Mouse (Mus musculus) midbrain, embryonic 11.5 days (tissue): Measurements from ENCODE around the gene Paip2b. TPM values are rescaled to one million over a fixed set of nuclear protein-coding genes. Genes with fewer than 3 reads are reported as not detected.
A peak's percentile ranks its signal among the peaks of the same experiment; 100 is the strongest.

ENCODE experiments used
- ATAC-seq: fragments of 200-750 bp; cut with Nextera tagmentation; 2 replicates; pipeline ENCODE4 v1.8.0; 2017; ENCODE audit warnings: moderate TSS enrichment, moderate library complexity; ENCODE audit not compliant: low FRiP score
- DNase-seq: peaks from one replicate; pipeline ENCODE4 v3.0.0; 2015; ENCODE audit warnings: low spot score; ENCODE audit errors: missing footprints
- H3K27ac ChIP-seq: fragments of 300-500 bp; sonication (generic); 2 replicates; pipeline ENCODE4 v1.5.1; 2014; ENCODE audit warnings: low read depth, low read length
- H3K27me3 ChIP-seq: fragments of 300-500 bp; sonication (generic); 2 replicates; pipeline ENCODE4 v1.6.1; 2014; ENCODE audit warnings: mild to moderate bottlenecking, low read length, moderate library complexity, mixed read lengths; ENCODE audit not compliant: control insufficient read depth, insufficient read depth
- H3K36me3 ChIP-seq: fragments of 300-500 bp; sonication (generic); 2 replicates; pipeline ENCODE4 v1.6.1; 2014; ENCODE audit warnings: mild to moderate bottlenecking, low read length, moderate library complexity, mixed read lengths; ENCODE audit not compliant: control insufficient read depth, insufficient read depth
- H3K4me1 ChIP-seq: fragments of 300-500 bp; sonication (generic); 2 replicates; pipeline ENCODE4 v1.6.1; 2014; ENCODE audit warnings: low read length; ENCODE audit not compliant: control insufficient read depth, insufficient read depth
- H3K4me2 ChIP-seq: fragments of 300-500 bp; sonication (generic); 2 replicates; pipeline ENCODE4 v1.6.1; 2014; ENCODE audit warnings: mild to moderate bottlenecking, moderate library complexity
- H3K4me3 ChIP-seq: fragments of 300-500 bp; sonication (generic); 2 replicates; pipeline ENCODE4 v1.5.1; 2014; ENCODE audit warnings: low read depth, low read length
- H3K9ac ChIP-seq: fragments of 300-500 bp; sonication (generic); 2 replicates; pipeline ENCODE4 v1.6.1; 2014; ENCODE audit warnings: low read length
- H3K9me3 ChIP-seq: fragments of 300-500 bp; sonication (generic); 2 replicates; pipeline ENCODE4 v1.6.1; 2016; ENCODE audit warnings: low read length; ENCODE audit not compliant: control insufficient read depth
- WGBS: fragments of 180-500 bp; shearing (Covaris S2); extraction: QIAGEN DNeasy Blood & Tissue Kit; methylation state at CpG from one replicate; pipeline ENCODE4 v1.1.7; 2014; 5-methylcytosine and 5-hydroxymethylcytosine counted together
- polyA plus RNA-seq: library from polyadenylated mRNA; unstranded; fragments of >200 nt; fragmentation: Nextera tagmentation; extraction: Ambion mirVana; gene quantifications from 2 replicates; pipeline ENCODE4 v1.2.1, GENCODE M21; 2014

Gene Paip2b
- 19.7 and 23.9 TPM in 2 replicates for polyA plus RNA-seq

GRCm38 (mm10) chr6:83831606-83832123 lies at the start of gene Paip2b:
Paip2b (minus strand) TSS chr6:83831741.
- under 1% methylated on average over 28 of the region's 37 CpGs for WGBS
- Histone ChIP-seq H3K27ac (peak within 1 kb of the TSS; percentile 49), H3K9me3 (no peaks in the 10 kb centered on the region), H3K4me2 (peak within 1 kb of the TSS; percentile 81), H3K27me3 (no peaks in the 10 kb centered on the region), H3K36me3 (no peaks in the 10 kb centered on the region), H3K4me1 (peaks cover 3% of the 10 kb centered on the region; the same call in 1 of the 2 replicates), H3K9ac (peak within 1 kb of the TSS; percentile 80), H3K4me3 (peak within 1 kb of the TSS; percentile 60)
- ATAC-seq (peak; percentile 99), DNase-seq (peak; percentile 99)

DNA sequence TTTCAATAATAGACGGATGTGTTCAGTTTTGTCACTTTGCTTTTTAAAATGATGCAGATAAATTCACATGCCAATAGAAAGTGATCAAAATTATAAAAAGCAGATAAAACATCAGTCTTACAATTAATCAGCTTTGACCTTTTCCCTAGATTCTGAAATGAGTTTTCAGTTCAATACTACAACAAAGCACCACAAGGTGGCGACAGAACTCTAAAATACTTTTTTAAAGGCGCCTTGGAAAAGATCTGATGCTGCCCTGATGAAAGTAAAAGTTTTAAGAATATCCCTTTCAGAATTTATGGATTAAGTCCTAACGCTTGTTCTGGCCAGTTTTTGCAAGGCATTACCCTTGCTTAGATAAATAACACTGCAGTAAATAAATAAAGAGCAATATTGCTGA lies 48.3 kb upstream of the Paip2b start:
- WGBS: 5% methylated on average over 4 of the region's 4 CpGs
- Histone ChIP-seq H3K4me3 (no peak overlapping the region), H3K36me3 (no peaks in the 10 kb centered on the region), H3K27ac (no peak overlapping the region), H3K27me3 (no peaks in the 10 kb centered on the region), H3K4me2 (0 out of 2 replicates have a peak overlapping the region, but pooled peaks have one; percentile 17), H3K9ac (no peak overlapping the region), H3K4me1 (no peaks in the 10 kb centered on the region), H3K9me3 (no peaks in the 10 kb centered on the region)
- peak; percentile 94 for DNase-seq
- ATAC-seq: no peak

GRCm38 (mm10) chr6:83867598-83868585 lies 36.4 kb upstream of the Paip2b start:
- Histone ChIP-seq H3K4me2 (peak overlapping the region; percentile 88), H3K9ac (peak overlapping the region; percentile 63), H3K4me1 (peaks cover 2% of the 10 kb centered on the region; the same call in 1 of the 2 replicates), H3K27ac (no peak overlapping the region), H3K27me3 (no peaks in the 10 kb centered on the region; the same call in 1 of the 2 replicates), H3K4me3 (peak overlapping the region; percentile 60), H3K36me3 (no peaks in the 10 kb centered on the region), H3K9me3 (no peaks in the 10 kb centered on the region)
- 2% methylated on average over 19 of the region's 19 CpGs for WGBS
- DNase-seq (peak; percentile 91), ATAC-seq (peak; percentile 36; the same call in 1 of the 2 replicates)

DNA sequence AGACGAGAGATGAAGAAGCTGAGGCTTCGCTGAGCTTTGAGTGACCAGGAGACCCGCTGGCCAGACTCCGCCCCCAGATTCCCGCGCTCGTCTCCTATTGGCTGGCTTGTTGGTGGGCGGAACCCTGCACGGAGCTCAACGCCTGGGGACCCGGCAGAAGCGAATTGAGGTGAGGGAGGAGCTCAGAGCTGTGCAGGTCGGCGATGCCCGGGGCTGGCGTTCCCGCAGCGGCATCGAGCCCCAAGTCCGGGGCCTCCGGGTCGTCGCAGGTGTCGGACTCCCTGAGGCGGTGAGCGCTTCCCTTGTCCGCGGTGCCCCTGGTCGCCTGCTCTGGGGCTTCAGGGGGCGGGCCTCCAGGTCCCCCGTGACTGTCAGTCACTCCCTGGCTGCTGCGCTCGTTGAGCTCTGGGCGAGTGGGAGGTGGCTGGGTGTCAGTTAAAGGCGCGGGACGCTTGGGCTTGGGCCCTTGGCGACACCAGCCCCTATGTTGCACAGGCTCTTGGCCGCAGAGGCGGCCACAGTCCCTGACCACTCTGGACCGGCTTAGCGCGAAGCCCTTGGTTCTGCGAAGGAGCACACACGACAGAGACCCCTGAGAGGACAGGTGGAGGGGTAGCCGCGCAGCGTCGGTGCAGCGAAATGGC lies 35.5 kb upstream of the Paip2b start, which contains the start of gene Zfp638:
Zfp638 (plus strand) TSS at position 156 of the 644 bp plus-strand sequence.
- Histone ChIP-seq H3K9ac (peak within 1 kb of the TSS; percentile 63), H3K4me2 (peak within 1 kb of the TSS; percentile 88), H3K27ac (no peak within 1 kb of the TSS), H3K27me3 (no peaks in the 10 kb centered on the region; the same call in 1 of the 2 replicates), H3K4me3 (peak within 1 kb of the TSS; percentile 60), H3K9me3 (no peaks in the 10 kb centered on the region), H3K36me3 (no peaks in the 10 kb centered on the region), H3K4me1 (peaks cover 2% of the 10 kb centered on the region; the same call in 1 of the 2 replicates)
- DNase-seq: peak; percentile 100
- peak; percentile 98 for ATAC-seq
- under 1% methylated on average over 50 of the region's 50 CpGs for WGBS

DNA sequence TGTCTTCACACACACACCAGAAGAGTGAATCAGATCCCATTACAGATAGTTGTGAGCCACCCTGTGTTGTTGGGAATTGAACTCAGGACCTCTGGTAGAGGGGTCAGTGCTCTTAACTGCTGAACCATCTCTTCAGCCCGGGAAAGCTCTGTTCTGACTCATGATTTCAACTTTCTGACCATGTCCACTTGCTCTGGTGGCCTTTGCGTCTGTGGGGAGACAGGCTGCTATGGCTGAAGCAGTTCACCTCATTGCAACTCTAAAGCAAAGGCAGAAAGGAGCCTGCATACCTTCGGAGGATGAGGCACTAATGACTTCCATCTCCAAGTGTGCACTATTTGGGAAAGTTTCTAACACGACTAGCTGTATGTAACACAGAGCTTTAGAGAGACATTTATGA lies 34.9 kb upstream of the Paip2b start:
- ATAC-seq: peak; percentile 28; the same call in 1 of the 2 replicates
- H3K4me2 ChIP-seq: peak overlapping the region; percentile 88

DNA sequence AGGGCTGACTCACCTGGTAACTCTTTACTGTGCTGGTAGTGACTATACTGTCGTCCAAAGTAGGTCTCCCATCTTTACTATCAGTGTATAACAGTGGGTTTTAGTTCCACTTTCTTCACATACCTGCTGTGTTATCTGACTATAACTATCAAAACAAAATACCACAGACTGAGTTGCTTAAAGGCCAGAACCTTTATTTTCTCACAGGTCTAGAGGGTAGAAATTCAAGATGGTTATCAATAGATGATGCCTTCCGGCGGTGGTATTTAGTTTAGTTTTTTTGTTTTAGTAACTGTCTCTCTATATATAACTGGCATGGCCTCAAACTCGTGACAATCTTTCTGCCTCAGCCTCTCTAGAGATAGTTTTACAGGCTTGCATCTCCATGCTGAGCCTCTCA lies 32.0 kb upstream of the Paip2b start:
- H3K36me3 ChIP-seq: no peaks in the 10 kb centered on the region
- H3K4me3 ChIP-seq: no peak overlapping the region
- H3K9ac ChIP-seq: no peak overlapping the region
- DNase-seq: no peak
- H3K27ac ChIP-seq: no peak overlapping the region
- H3K9me3 ChIP-seq: no peaks in the 10 kb centered on the region
- H3K4me2 ChIP-seq: no peak overlapping the region
- no peaks in the 10 kb centered on the region for H3K27me3 ChIP-seq
- WGBS: 74% methylated on average over 4 of the region's 4 CpGs
- ATAC-seq: no peak
- peaks cover 2% of the 10 kb centered on the region; the same call in 1 of the 2 replicates for H3K4me1 ChIP-seq

More for the DNA sequence above, 34.9 kb upstream of the Paip2b start:
- H3K9me3 ChIP-seq: no peaks in the 10 kb centered on the region
- WGBS: 45% methylated on average over 4 of the region's 4 CpGs
- no peak overlapping the region for H3K4me3 ChIP-seq
- H3K27ac ChIP-seq: no peak overlapping the region
- H3K4me1 ChIP-seq: peaks cover 2% of the 10 kb centered on the region; the same call in 1 of the 2 replicates
- peak; percentile 86 for DNase-seq
- no peak overlapping the region for H3K9ac ChIP-seq
- H3K27me3 ChIP-seq: no peaks in the 10 kb centered on the region; the same call in 1 of the 2 replicates
- no peaks in the 10 kb centered on the region for H3K36me3 ChIP-seq

DNA sequence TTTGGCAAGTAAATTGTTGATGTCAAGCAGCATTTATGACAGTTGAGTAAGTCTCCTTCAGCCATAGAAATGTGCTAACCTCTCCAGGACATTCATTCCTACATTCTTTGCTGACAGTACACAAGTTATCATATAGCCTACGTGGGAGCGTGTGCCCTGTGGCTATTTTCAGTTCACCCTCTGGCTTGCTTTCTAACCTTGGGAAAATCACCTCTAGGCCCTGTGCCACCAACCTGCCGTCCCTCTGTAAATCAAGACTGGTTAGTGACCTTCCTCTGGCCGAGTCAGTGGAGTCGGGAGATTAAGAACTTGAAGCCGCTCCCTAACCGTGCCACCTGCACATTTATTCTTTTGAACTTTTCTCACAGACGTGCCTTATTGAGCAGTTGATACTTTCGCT lies 28.5 kb upstream of the Paip2b start:
- no peak overlapping the region for H3K4me2 ChIP-seq
- no peak overlapping the region for H3K27ac ChIP-seq
- ATAC-seq: no peak
- H3K9me3 ChIP-seq: no peaks in the 10 kb centered on the region
- no peaks in the 10 kb centered on the region for H3K36me3 ChIP-seq
- H3K4me1 ChIP-seq: 0 out of 2 replicates have a peak, but pooled peaks cover 3% of the 10 kb centered on the region
- 90% methylated on average over 9 of the region's 9 CpGs for WGBS
- H3K9ac ChIP-seq: no peak overlapping the region
- H3K27me3 ChIP-seq: no peaks in the 10 kb centered on the region
- no peak overlapping the region for H3K4me3 ChIP-seq
- DNase-seq: no peak

- H3K9ac ChIP-seq: no peak overlapping the region
- no peaks in the 10 kb centered on the region for H3K27me3 ChIP-seq
- H3K36me3 ChIP-seq: no peaks in the 10 kb centered on the region
- H3K4me1 ChIP-seq: 0 out of 2 replicates have a peak, but pooled peaks cover 3% of the 10 kb centered on the region
- no peak overlapping the region for H3K27ac ChIP-seq
- H3K4me2 ChIP-seq: no peak overlapping the region
- no peak for ATAC-seq
- WGBS: 49% methylated on average over 5 of the region's 5 CpGs
- no peak for DNase-seq
- H3K9me3 ChIP-seq: no peaks in the 10 kb centered on the region
- H3K4me3 ChIP-seq: no peak overlapping the region
These were observed 25.9 kb upstream of the Paip2b start for GRCm38 (mm10) chr6:83857476-83857875.
